Mouse (Mus musculus) testis, postnatal 10 days (tissue): ENCODE data around the gene Cdc42se2.
A peak's percentile ranks its signal among the peaks of the same experiment; 100 is the strongest.

Experiments used
- DNase-seq: peaks from one replicate; pipeline ENCODE4 v3.0.0; 2021; ENCODE audit warnings: low spot score

The Cdc42se2 gene

DNA sequence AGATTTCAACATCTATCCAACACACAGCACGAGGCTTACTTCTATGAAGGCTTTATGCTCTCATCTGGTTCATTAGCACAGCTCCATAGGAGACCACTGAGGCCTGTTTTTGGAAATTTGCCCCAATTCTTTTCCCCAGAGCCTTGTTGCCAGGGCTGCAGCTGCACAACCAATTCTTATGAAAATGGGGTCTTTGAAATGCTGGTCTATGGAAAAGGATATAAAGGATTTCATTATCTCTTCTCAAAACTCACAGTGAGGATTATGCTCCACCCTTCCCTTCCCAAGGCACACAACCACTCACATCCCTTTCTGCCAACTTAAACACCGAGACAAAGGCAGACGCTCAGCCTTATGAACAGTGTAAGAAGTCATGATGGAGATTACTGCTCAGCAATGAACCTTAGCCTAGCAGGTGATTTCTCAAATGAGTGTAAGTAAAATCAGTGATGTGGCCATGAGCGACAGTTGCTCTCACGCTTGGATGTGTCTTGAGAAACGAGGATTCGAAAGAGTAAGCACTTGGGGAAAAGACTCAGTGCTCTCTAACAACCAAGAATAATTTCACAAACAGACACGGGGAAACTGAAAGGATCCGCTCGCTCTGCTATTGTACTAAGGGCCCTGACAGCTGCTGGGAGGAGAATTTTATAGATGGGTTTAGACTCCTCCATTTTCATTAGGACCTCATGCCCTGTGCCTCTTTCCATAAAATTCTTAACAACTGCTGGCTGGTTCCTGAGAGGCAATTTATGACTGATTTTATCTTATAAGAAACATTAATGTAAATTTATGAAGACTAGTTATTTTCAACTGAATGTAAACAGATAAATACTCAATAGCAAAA is 33.0 kb downstream of the Cdc42se2 start:
- no peak for DNase-seq

DNA sequence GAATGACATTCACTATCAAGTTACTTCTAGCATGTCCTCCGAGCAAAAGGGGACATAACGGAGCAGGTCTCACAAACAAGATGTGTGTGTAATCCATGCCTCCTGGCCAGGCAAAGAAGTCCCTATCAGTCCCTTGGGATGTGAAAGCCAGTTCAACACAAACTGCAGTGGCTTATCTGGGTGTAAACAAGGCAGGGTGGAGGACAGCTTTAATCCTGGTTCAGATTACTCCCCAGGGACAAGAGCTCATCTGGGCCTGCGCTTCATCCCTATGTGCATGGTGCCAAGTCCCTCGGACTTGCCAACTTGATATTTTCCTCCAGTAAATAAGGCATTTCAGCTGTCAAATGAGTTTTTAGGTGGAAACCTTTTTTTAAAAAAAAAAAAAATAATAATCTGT is 36.0 kb downstream of the Cdc42se2 start:
- no peak for DNase-seq

- DNase-seq: no peak
These were observed 38.6 kb downstream of the Cdc42se2 start for GRCm38 (mm10) chr11:54748891-54749290.

GRCm38 (mm10) chr11:54744231-54744630 is 43.2 kb downstream of the Cdc42se2 start:
- DNase-seq: no peak

GRCm38 (mm10) chr11:54741330-54741729 is 46.1 kb downstream of the Cdc42se2 start:
- no peak for DNase-seq

GRCm38 (mm10) chr11:54739012-54739750 is 48.3 kb downstream of the Cdc42se2 start:
- no peak for DNase-seq

GRCm38 (mm10) chr11:54736903-54737302 is 50.6 kb downstream of the Cdc42se2 start:
- no peak for DNase-seq

DNA sequence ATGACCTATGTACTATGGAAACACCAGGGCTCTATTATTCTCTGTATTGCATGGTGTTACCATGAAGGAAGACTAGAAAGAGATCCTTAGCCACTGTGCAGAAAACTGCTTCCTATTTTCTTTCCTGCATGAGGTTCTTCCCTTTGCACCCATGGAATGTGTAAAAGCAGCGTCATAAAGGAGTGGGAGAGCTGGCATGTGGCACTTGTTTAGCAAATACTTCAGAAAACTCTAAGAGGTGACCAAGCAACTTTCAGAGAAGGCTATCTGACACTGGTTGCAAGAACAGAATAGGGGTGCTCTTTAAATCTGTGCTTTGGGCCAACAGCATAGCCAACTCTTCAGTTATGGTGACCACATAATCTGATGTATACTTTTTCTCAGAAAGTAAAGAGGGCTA is 52.4 kb downstream of the Cdc42se2 start:
- no peak for DNase-seq

DNA sequence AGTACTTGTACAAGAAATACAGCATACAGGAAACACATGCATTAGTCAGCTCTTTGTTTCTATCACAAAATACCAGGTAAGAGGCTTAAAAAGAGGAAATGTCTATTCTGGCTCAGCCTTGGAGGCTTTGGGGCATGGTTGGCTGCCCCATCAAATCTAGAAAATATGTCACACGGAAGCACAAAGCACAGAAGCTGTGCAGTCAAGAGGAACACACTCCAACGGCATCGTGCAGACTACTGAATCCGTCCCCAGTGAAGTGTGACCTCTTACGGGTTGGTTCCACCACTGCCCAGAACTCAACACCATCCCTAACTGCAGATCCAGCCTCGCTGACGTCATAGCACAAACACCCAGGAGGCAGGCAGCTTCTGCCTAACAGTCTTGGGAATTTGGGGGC is 53.9 kb downstream of the Cdc42se2 start:
- DNase-seq: peak; percentile 31

- no peak for DNase-seq
These were observed 56.1 kb downstream of the Cdc42se2 start for GRCm38 (mm10) chr11:54731367-54731766.

GRCm38 (mm10) chr11:54730931-54731330 is 56.5 kb downstream of the Cdc42se2 start:
- peak; percentile 16 for DNase-seq

DNA sequence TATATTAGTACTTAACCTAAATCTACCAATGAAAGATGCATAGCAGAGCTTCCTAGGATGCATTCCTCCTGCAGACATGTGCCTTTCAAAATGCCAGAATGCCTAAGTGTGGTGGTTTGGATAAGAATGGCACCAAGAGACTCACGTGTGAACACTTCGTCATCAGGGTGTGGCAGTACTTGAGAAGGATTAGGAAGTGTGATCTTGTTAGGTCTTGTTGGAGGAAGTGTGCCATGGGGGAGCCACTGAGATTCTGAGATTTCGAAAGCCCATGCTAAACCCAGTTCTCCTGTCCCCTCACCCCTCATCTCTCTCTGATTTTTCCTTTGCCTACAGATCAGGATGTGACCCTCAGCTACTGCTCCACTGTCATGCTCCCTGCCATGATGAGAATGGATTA is 58.2 kb downstream of the Cdc42se2 start:
- DNase-seq: no peak

DNA sequence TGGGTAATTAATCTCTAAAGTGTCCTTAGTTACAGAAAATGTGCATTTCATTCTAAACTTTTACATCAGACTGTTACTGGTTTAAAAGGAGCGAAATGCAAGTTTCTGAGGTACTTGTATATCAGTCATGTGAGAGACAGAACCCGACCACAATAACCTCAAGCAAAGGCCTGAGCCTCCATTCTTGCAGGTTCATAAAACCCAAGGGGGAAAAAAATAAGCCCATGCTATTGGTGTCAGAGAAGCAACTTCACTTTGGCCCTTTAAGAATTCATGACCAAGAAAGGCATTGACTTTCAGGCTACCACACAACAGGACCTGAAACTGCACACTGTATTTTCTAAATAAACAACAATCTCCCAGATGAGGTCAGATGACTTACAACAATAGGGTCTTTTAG is 59.1 kb downstream of the Cdc42se2 start:
- DNase-seq: no peak

- no peak for DNase-seq
These were observed 60.1 kb downstream of the Cdc42se2 start for GRCm38 (mm10) chr11:54727327-54727901.

GRCm38 (mm10) chr11:54726571-54727062 is 60.9 kb downstream of the Cdc42se2 start:
- no peak for DNase-seq

GRCm38 (mm10) chr11:54724353-54725034 is 63.0 kb downstream of the Cdc42se2 start:
- DNase-seq: peak; percentile 57

DNA sequence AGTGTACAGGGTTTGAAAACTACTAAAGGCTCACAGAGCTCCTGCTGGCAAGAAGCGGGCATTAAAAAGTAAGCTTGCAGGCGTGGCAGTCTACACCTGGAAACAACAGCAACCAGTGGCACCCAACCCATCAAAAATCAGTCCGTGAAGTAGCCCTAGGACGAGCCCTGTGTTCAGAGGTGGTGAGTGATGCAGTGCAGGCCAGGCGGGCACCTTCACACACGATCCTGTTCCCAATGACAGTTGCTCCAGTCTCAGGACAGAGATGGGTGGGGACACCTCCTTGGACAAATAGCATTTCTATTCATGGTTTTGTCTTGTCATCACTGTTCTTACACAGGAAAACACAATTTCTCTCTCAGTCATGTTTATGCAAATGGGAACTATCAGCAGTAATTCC is 65.4 kb downstream of the Cdc42se2 start:
- no peak for DNase-seq

GRCm38 (mm10) chr11:54718601-54719000 is 68.9 kb downstream of the Cdc42se2 start:
- no peak for DNase-seq

DNA sequence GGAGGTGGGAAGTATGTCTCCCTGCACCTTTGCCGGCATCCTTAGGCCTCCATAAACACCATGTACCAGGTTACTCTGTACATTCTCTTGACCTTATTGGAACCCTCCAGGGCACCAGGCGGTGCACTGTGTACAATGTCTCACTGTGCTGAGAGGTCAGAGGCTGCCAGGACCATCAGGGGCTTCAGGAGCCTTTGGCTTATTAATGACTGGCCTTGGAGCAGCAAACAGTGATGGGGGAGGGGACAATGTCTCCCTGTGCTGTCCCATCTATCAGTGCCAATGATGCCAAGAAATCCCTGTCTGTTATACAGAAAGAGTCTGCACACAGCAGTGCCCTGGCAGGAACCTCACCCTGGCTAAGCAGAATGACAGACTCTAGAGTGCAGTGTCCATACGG is 69.6 kb downstream of the Cdc42se2 start:
- DNase-seq: no peak

- no peak for DNase-seq
These were observed 74.6 kb downstream of the Cdc42se2 start for GRCm38 (mm10) chr11:54712849-54713248.

- no peak for DNase-seq
These were observed 76.8 kb downstream of the Cdc42se2 start for GRCm38 (mm10) chr11:54710512-54711293.
